In the genomic region with DNA sequence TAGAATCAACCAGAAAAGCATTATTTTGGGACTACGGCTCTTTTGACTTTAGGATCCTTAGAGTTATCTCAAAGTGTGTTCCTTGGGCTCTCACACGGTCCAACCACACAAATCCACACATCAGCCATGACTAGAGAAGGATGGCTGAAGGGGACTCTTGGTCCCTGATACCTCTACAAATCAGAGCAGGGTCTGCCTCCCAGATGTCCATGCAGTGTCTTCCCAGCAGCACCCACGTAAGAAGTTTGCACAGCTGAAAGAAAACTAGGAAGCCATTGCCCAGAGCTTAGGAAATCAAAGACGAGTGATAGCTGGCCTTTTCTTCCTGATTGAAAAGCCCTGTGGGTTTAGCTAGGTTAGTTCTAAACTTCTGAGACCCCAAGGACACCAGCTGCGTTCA, we compare ENCODE assay signal across 16 mouse cellular contexts.
"Had no signal": no experiment of that assay in that cellular context is flagged by ENCODE, and none has a peak within 500 bp of the region (broad histone marks: within the 10 kb centered on the region; RNA-seq: fewer than 3 reads in every experiment).

No protein-coding gene starts in this region.

- H3K27me3 ChIP-seq: neural tube, embryonic 13.5 days; neural tube, embryonic 15.5 days; stomach, embryonic 15.5 days had no signal

- H3K36me3 ChIP-seq: neural tube, embryonic 13.5 days; neural tube, embryonic 15.5 days; stomach, embryonic 15.5 days had no signal

- H3K27ac ChIP-seq: neural tube, embryonic 13.5 days; neural tube, embryonic 15.5 days; stomach, embryonic 15.5 days; stomach, postnatal 0 days had no signal

- DNase-seq: retina, postnatal 1 day; right cerebral cortex, adult 18-20 months; right cerebral cortex, postnatal 14 days; right cerebral cortex, postnatal 25 days; right cerebral cortex, postnatal 4 days; spleen, adult 18-20 months; thymus, adult 18-20 months; thymus, adult 2 months; thymus, postnatal 14 days; thymus, postnatal 25 days; thymus, postnatal 36 days; thymus, postnatal 4 days had no signal

- H3K4me3 ChIP-seq: neural tube, embryonic 13.5 days; neural tube, embryonic 15.5 days; stomach, embryonic 15.5 days had no signal

- H3K9me3 ChIP-seq: neural tube, embryonic 13.5 days; neural tube, embryonic 15.5 days; stomach, embryonic 15.5 days had no signal

- H3K4me2 ChIP-seq: neural tube, embryonic 13.5 days; neural tube, embryonic 15.5 days; stomach, embryonic 15.5 days had no signal

- H3K9ac ChIP-seq: neural tube, embryonic 13.5 days; neural tube, embryonic 15.5 days; stomach, embryonic 15.5 days had no signal
